Mouse (Mus musculus) limb, embryonic 15.5 days (tissue): ENCODE data around the gene Col23a1. TPM values are rescaled to one million over a fixed set of nuclear protein-coding genes. Genes with fewer than 3 reads are reported as not detected.

ENCODE experiments used
- ATAC-seq: fragments of 200-750 bp; cut with Nextera tagmentation; 2 replicates; pipeline ENCODE4 v1.8.0; 2017; ENCODE audit warnings: low read depth, moderate TSS enrichment; ENCODE audit not compliant: insufficient number of reproducible peaks, low FRiP score, low TSS enrichment
- H3K27ac ChIP-seq: fragments of 300-500 bp; sonication (generic); 2 replicates; pipeline ENCODE4 v1.5.1; 2015; ENCODE audit warnings: moderate library complexity, mild to moderate bottlenecking, inconsistent platforms
- H3K27me3 ChIP-seq: fragments of 300-500 bp; sonication (generic); 2 replicates; pipeline ENCODE4 v1.6.1; 2015; ENCODE audit warnings: inconsistent platforms
- H3K36me3 ChIP-seq: fragments of 300-500 bp; sonication (generic); 2 replicates; pipeline ENCODE4 v1.6.1; 2015; ENCODE audit warnings: inconsistent platforms
- H3K4me1 ChIP-seq: fragments of 300-500 bp; sonication (generic); 2 replicates; pipeline ENCODE4 v1.6.1; 2015; ENCODE audit warnings: inconsistent platforms
- H3K4me2 ChIP-seq: fragments of 300-500 bp; sonication (generic); 2 replicates; pipeline ENCODE4 v1.6.1; 2015; ENCODE audit warnings: mild to moderate bottlenecking, inconsistent platforms
- H3K4me3 ChIP-seq: fragments of 300-500 bp; sonication (generic); 2 replicates; pipeline ENCODE4 v1.5.1; 2015; ENCODE audit warnings: mild to moderate bottlenecking, inconsistent platforms
- H3K9ac ChIP-seq: fragments of 300-500 bp; sonication (generic); 2 replicates; pipeline ENCODE4 v1.6.1; 2015; ENCODE audit warnings: inconsistent platforms
- H3K9me3 ChIP-seq: fragments of 300-500 bp; sonication (generic); 2 replicates; pipeline ENCODE4 v1.6.1; 2016; ENCODE audit warnings: inconsistent platforms
- whole genome bisulfite sequencing: fragments of 180-500 bp; shearing (Covaris S2); methylation state at CpG from one replicate; pipeline ENCODE4 v1.1.7; 2015; 5-methylcytosine and 5-hydroxymethylcytosine counted together
- polyA plus RNA-seq: library from polyadenylated mRNA; unstranded; fragments of >200 nt; fragmentation: Nextera tagmentation; extraction: Ambion mirVana; gene quantifications from 2 replicates; pipeline ENCODE4 v1.2.1, GENCODE M21; 2015

The Col23a1 gene
- polyA plus RNA-seq, 1 experiment from 2014 or later = 23.6 TPM

GRCm38 (mm10) chr11:51391548-51391947, 101.8 kb downstream of the Col23a1 start:
- 0 out of 2 replicates have a peak overlapping the region, but pooled peaks have one; percentile 38 for H3K27ac ChIP-seq
- WGBS = 45% methylated on average over 4 of the region's 4 CpGs
- no peak overlapping the region for H3K4me3 ChIP-seq
- H3K36me3 ChIP-seq = no peaks in the 10 kb centered on the region
- peaks cover 54% of the 10 kb centered on the region for H3K4me1 ChIP-seq
- no peak for ATAC-seq
- H3K4me2 ChIP-seq = no peak overlapping the region
- no peak overlapping the region for H3K9ac ChIP-seq
- H3K9me3 ChIP-seq = no peaks in the 10 kb centered on the region
- H3K27me3 ChIP-seq = no peaks in the 10 kb centered on the region

- WGBS = 23% methylated on average over 9 of the region's 9 CpGs
- Histone ChIP-seq H3K27me3 (no peaks in the 10 kb centered on the region), H3K9me3 (no peaks in the 10 kb centered on the region), H3K4me3 (no peak overlapping the region), H3K4me1 (peaks cover 50% of the 10 kb centered on the region), H3K9ac (no peak overlapping the region), H3K4me2 (no peak overlapping the region), H3K36me3 (no peaks in the 10 kb centered on the region), H3K27ac (no peak overlapping the region)
- no peak for ATAC-seq
Measured at GRCm38 (mm10) chr11:51394301-51394865, 104.7 kb downstream of the Col23a1 start.

GRCm38 (mm10) chr11:51396451-51396850, 106.7 kb downstream of the Col23a1 start:
- Histone ChIP-seq H3K4me3 (no peak overlapping the region), H3K27ac (no peak overlapping the region), H3K4me1 (peaks cover 30% of the 10 kb centered on the region; the same call in 1 of the 2 replicates), H3K9me3 (no peaks in the 10 kb centered on the region), H3K36me3 (no peaks in the 10 kb centered on the region), H3K27me3 (no peaks in the 10 kb centered on the region), H3K4me2 (no peak overlapping the region), H3K9ac (no peak overlapping the region)
- 84% methylated on average over 2 of the region's 2 CpGs for WGBS
- ATAC-seq = no peak

GRCm38 (mm10) chr11:51398084-51398483, 108.4 kb downstream of the Col23a1 start:
- Histone ChIP-seq H3K9me3 (no peaks in the 10 kb centered on the region), H3K4me2 (no peak overlapping the region), H3K27ac (no peak overlapping the region), H3K4me3 (no peak overlapping the region), H3K36me3 (no peaks in the 10 kb centered on the region), H3K27me3 (no peaks in the 10 kb centered on the region), H3K9ac (no peak overlapping the region), H3K4me1 (peaks cover 20% of the 10 kb centered on the region; the same call in 1 of the 2 replicates)
- ATAC-seq = no peak
- 63% methylated on average over 5 of the region's 5 CpGs for WGBS

- Histone ChIP-seq H3K27ac (no peak overlapping the region), H3K9me3 (no peaks in the 10 kb centered on the region), H3K36me3 (no peaks in the 10 kb centered on the region), H3K4me1 (0 out of 2 replicates have a peak, but pooled peaks cover 6% of the 10 kb centered on the region), H3K4me2 (no peak overlapping the region), H3K4me3 (no peak overlapping the region), H3K27me3 (no peaks in the 10 kb centered on the region), H3K9ac (no peak overlapping the region)
- 87% methylated on average over 11 of the region's 11 CpGs for WGBS
- ATAC-seq = no peak
Measured at GRCm38 (mm10) chr11:51400356-51400755, 110.6 kb downstream of the Col23a1 start.

- WGBS = 70% methylated on average over 10 of the region's 10 CpGs
- Histone ChIP-seq H3K4me2 (no peak overlapping the region), H3K36me3 (no peaks in the 10 kb centered on the region), H3K27me3 (no peaks in the 10 kb centered on the region), H3K4me1 (0 out of 2 replicates have a peak, but pooled peaks cover 6% of the 10 kb centered on the region), H3K27ac (no peak overlapping the region), H3K4me3 (no peak overlapping the region), H3K9me3 (no peaks in the 10 kb centered on the region), H3K9ac (no peak overlapping the region)
- no peak for ATAC-seq
Measured at GRCm38 (mm10) chr11:51401481-51402128, 111.9 kb downstream of the Col23a1 start.

GRCm38 (mm10) chr11:51403886-51404285, 114.2 kb downstream of the Col23a1 start:
- H3K27ac ChIP-seq = no peak overlapping the region
- H3K9me3 ChIP-seq = no peaks in the 10 kb centered on the region
- H3K4me1 ChIP-seq = 0 out of 2 replicates have a peak, but pooled peaks cover 2% of the 10 kb centered on the region
- no peaks in the 10 kb centered on the region for H3K27me3 ChIP-seq
- H3K9ac ChIP-seq = no peak overlapping the region
- no peaks in the 10 kb centered on the region for H3K36me3 ChIP-seq
- no peak for ATAC-seq
- no peak overlapping the region for H3K4me3 ChIP-seq
- H3K4me2 ChIP-seq = no peak overlapping the region
- WGBS = 72% methylated on average over 2 of the region's 2 CpGs

- no peak overlapping the region for H3K27ac ChIP-seq
- no peak for ATAC-seq
Measured at GRCm38 (mm10) chr11:51404865-51405440, 115.2 kb downstream of the Col23a1 start.

GRCm38 (mm10) chr11:51406531-51406930, 116.8 kb downstream of the Col23a1 start:
- WGBS = 48% methylated on average over 8 of the region's 8 CpGs
- no peak overlapping the region for H3K9ac ChIP-seq
- no peaks in the 10 kb centered on the region for H3K36me3 ChIP-seq
- H3K9me3 ChIP-seq = no peaks in the 10 kb centered on the region
- no peak overlapping the region for H3K4me3 ChIP-seq
- no peak overlapping the region for H3K4me2 ChIP-seq
- no peak for ATAC-seq
- no peaks in the 10 kb centered on the region for H3K27me3 ChIP-seq
- no peak overlapping the region for H3K27ac ChIP-seq
- H3K4me1 ChIP-seq = peaks cover 13% of the 10 kb centered on the region

More at GRCm38 (mm10) chr11:51404865-51405440, 115.2 kb downstream of the Col23a1 start:
- Histone ChIP-seq H3K4me1 (0 out of 2 replicates have a peak, but pooled peaks cover 2% of the 10 kb centered on the region), H3K9ac (no peak overlapping the region), H3K36me3 (no peaks in the 10 kb centered on the region), H3K27me3 (no peaks in the 10 kb centered on the region), H3K4me2 (no peak overlapping the region), H3K9me3 (no peaks in the 10 kb centered on the region), H3K4me3 (no peak overlapping the region)
- 84% methylated on average over 5 of the region's 5 CpGs for WGBS

GRCm38 (mm10) chr11:51407351-51407750, 117.6 kb downstream of the Col23a1 start:
- Histone ChIP-seq H3K9me3 (no peaks in the 10 kb centered on the region), H3K4me2 (no peak overlapping the region), H3K36me3 (no peaks in the 10 kb centered on the region), H3K4me3 (no peak overlapping the region), H3K9ac (no peak overlapping the region), H3K27me3 (no peaks in the 10 kb centered on the region), H3K27ac (no peak overlapping the region), H3K4me1 (peaks cover 13% of the 10 kb centered on the region)
- WGBS = 79% methylated on average over 8 of the region's 8 CpGs
- no peak for ATAC-seq

- Histone ChIP-seq H3K4me2 (no peak overlapping the region), H3K4me1 (peaks cover 14% of the 10 kb centered on the region), H3K27me3 (no peaks in the 10 kb centered on the region), H3K9ac (no peak overlapping the region), H3K36me3 (no peaks in the 10 kb centered on the region), H3K4me3 (no peak overlapping the region), H3K9me3 (no peaks in the 10 kb centered on the region), H3K27ac (peak overlapping the region; percentile 24; the same call in 1 of the 2 replicates)
- WGBS = 32% methylated on average over 12 of the region's 12 CpGs
- peak; percentile 55; the same call in 1 of the 2 replicates for ATAC-seq
Measured at GRCm38 (mm10) chr11:51410771-51411170, 121.1 kb downstream of the Col23a1 start.

GRCm38 (mm10) chr11:51414520-51414919, 124.8 kb downstream of the Col23a1 start:
- no peaks in the 10 kb centered on the region for H3K27me3 ChIP-seq

More at GRCm38 (mm10) chr11:51414520-51414919, 124.8 kb downstream of the Col23a1 start:
- Histone ChIP-seq H3K9me3 (no peaks in the 10 kb centered on the region), H3K4me3 (no peak overlapping the region), H3K36me3 (no peaks in the 10 kb centered on the region), H3K9ac (no peak overlapping the region), H3K27ac (no peak overlapping the region), H3K4me1 (peaks cover 14% of the 10 kb centered on the region), H3K4me2 (no peak overlapping the region)
- ATAC-seq = no peak
- 69% methylated on average over 7 of the region's 7 CpGs for WGBS
